Mouse (Mus musculus) gastrocnemius, postnatal 25 days (tissue): ENCODE measurements around the gene Hpn. TPM values are rescaled to one million over a fixed set of nuclear protein-coding genes. Genes with fewer than 3 reads are reported as not detected.
A peak's percentile ranks its signal among the peaks of the same experiment; 100 is the strongest.

Source experiments
- DNase-seq: peaks from one replicate; pipeline ENCODE4 v3.0.0; 2022
- total RNA-seq, 2 experiments: library from RNA; stranded (reverse); gene quantifications; 1 replicate in 1 of 2; 2 replicates in 1 of 2; pipeline ENCODE4 v1.2.3; 2021

The Hpn gene
- total RNA-seq, 2 experiments from 2014 or later = 15.5 to 17.3 TPM

GRCm38 (mm10) chr7:31140941-31141340 lies 25.9 kb upstream of the Hpn start:
- no peak for DNase-seq

DNA sequence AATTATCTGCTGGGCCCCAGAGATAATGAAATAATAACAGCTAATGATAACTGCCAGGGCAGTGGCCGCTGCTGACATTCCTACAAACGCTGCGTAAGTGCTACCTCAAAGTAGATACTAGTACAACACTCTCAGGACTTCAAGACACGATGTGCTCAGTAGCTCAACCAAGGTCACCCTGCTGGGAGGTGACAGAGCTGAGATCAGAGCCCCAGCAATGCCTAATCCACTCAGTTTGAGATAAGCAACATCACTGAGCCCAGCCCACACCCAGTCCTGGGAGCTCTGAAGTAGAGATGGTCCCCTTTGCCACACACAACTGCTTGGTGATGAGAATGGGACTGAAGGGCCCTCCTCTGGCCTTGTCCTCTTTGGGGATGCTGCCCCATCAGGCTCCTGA lies 25.2 kb upstream of the Hpn start:
- no peak for DNase-seq

DNA sequence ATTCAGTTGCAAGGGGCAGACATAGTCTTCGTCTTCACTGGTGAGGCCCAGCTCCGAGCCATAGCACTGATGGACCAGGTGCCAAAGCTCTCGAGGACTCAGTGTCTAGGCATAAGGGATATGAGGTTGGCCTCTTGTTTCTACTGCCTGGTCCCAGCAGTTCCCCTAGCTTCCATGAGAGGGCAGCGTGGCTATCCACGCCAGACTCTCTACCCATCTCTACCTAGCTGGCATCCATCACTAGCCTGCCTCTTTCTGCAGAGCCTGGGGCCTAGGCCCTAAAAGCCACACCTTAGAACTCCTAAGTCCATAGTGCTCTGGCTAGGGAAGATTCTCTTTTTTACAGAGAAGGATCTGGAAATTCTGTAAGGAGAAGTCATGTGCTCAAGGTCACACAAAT lies 24.7 kb upstream of the Hpn start:
- peak; percentile 54 for DNase-seq

DNA sequence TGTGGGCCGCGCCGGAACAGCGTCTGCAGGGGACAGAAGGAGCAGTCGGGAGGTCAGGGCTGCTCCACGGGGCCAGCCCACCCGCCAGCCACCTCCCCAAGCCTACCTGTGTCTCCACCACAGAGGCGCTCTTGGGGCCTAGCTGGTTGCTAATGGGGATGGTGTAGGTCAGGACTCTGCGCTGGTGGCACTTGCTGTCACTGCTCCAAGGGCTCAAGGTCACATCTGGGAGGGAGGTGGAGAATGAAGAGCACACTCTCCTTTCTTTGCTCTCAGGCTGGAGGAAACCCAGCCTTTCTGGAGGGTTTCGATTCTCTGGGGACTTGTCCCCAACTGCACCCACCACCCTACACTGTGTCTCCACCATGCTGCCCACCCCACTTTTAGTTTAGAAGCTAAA lies 20.6 kb upstream of the Hpn start:
- no peak for DNase-seq

DNA sequence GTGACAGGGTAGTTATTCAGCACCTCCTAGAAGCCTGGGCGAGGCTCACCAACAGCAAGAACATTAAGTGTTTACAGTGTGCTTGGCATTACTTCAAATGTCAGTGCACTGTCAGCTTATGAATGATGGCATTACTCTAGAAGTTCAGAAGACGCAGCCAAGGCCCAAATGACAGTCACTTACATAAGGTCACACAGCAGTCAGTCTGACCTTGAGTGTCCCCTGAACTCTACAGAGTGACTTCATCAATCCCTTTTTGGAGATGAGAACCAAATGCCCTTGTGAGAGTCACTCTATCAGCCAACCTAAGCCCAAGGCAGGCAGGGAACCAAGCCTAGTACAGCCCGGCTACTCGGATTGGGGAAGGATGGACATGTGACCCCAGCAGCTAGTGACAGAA lies 16.8 kb upstream of the Hpn start:
- no peak for DNase-seq

DNA sequence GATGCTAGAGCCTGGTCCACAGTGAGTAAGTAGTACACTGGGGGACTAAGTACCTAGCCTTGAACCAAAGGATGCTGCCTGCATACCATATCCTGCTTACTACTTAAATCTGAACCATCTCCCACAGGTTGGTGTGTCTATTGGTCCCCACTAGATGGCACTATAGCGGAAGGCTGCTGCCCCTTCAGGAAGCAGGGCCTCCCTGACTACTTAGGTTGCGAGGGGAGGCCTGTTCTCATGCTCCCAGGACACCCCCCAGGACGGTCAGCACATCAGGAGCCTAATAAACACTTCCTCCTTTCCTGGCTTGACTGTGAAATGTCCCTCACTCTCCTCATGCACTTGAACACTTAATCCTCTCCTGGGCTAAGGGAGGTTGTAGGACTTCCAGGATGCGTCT lies 15.8 kb upstream of the Hpn start:
- DNase-seq = no peak

GRCm38 (mm10) chr7:31130197-31130596 lies 15.1 kb upstream of the Hpn start:
- no peak for DNase-seq

DNA sequence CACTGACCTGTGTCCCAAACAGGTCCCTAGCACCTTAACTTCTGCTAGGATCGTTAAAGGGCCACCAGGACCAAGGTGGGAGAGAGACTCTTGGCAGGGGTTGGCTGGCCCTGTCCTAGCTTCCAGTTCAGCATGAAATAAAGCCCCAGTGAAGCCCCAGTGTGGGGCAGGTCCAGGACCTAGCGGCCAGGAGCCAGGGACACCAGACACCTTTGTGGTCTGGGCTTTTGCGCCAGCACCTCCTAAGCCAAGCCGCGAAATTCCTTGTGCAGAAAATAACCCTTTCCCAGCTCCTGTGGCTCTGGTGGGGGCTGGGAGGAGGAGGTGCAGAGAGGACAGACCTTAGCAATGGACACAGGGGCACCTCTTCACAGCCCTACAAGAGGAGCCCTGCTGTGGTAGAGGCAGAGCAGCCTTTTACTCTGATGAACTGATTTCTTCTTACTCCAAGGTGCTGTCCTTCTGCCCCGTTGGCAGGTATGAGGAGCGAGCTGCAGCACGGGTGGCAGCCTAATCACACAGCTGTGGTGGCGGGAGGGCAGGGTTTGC lies 13.1 kb upstream of the Hpn start:
- DNase-seq = peak; percentile 64

DNA sequence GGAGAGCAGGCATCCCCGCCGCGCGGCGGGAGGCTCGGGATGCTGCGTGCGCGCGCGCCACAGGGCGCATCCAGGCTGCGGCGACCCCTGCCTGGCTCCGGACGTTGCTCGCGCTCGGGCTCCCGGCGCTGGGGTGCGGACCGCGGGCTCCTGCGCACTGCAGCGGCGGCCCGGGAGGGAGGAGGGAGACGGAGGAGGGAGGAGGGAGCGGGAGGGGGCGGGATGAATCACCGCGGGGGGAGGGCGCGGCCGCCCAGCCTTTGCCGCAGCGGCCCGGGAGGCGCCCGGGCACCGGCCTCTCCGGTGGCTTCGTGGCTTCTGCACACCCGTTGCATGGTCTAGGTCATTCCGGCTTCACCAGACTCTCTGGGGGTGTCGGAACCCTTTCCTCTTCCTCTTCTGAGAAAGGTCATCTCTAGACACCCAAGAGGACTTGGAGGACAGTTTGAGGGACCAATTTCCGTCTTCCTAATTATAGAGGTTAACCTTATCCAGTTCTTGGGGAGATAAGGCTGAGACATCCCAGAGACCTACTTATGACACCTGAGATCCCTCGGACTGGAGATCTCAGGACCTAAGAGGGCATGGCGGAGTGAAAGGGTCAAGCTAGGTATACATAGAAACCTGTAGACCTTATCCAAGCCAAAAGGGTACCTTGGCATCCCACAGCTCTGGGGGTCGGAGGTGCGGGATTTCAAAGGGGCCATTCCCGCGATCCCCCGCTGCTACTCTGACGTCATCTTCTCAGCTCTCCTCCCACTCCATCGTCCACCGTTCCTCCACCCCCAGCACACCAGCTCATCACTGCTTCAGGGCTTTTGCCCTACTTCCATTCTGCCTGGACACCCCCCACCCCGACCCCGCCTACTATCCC lies 12.0 kb upstream of the Hpn start, which contains the start of gene Scn1b:
TSS of gene Scn1b (minus strand) at position 153 of the 874 bp plus-strand sequence.
- DNase-seq = peak; percentile 84

DNA sequence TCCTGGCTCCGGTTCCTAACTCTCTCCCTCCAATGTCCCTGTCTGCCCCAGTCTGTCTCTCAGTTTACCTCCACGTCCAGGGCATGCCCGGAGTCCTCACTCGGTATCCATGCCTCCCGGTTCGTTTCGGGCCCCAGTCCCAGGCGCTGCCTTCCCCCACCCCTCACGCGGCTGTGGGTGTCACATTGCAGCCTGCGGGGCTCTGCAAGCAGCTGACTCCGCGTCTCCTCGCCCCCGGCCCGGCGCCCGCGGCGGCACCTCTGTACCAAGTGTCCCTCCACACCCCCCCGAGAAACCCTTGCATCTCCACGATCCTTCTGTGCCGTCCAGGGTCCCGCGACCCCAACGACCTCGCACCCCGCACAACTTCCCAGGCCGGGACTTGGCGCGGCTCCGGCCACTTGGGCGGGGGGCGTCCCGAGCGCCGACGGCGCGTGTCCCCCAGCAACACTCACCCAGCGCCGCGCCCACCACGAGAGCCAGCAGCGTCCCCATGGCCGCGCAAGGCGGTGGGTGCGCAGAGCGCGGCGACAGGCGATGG lies 11.2 kb upstream of the Hpn start:
- peak; percentile 83 for DNase-seq

DNA sequence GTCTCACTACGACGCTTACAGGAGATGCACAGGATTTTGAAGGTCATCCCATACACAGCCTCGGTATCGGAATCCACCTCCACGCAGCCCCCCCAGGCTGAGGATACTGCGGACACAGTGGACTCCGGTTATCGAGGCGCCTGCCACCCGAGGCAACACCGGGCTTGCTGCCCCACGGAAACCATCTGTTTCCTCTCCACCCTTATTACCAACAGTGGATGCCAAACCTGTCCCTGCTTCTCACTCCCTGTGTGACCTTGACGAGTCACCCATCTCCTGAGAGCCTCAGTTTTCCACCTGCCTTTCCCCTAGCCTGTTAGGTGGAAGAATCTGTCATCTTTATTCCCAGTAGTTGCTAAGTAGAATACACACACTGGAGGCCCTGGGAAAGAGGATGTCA lies 10.0 kb upstream of the Hpn start:
- no peak for DNase-seq

DNA sequence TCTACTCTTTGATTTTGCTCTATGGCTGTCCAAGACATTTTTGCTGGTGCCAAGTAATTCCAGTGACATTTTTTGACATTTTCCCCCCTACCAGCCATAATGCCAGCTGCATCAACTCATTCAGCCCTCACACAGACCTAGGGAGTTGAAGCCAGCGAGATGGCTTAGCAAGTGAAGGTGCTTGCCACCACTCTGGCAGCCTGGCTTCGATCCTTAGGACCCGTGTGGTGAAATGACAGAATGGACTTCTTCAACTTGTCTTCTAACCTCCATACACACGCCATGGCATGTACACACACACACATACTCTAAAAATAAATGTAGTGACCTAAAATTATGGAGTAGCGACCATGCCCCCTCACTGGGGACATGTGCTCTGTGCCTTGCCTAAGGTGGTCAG lies 9.3 kb upstream of the Hpn start:
- DNase-seq = no peak

DNA sequence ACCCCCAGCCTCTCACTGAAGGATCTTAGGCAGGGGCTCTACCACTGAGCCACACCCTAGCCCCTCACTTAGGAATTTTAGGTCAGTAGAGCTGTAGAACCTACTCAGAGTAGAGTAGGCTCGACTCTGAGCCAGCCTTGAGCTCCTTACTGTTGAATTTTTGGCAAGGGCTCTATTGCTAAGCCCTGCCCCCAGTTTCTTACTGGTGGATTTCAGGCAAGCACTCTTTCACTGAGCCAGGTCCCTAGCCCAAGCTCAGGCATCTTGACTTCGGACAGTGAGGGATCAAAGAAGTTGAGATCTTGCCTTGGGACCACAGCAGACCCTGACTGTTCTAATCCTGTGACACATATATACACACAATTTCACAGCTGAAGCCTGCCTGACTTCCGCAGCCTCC lies 8.6 kb upstream of the Hpn start:
- DNase-seq = no peak

DNA sequence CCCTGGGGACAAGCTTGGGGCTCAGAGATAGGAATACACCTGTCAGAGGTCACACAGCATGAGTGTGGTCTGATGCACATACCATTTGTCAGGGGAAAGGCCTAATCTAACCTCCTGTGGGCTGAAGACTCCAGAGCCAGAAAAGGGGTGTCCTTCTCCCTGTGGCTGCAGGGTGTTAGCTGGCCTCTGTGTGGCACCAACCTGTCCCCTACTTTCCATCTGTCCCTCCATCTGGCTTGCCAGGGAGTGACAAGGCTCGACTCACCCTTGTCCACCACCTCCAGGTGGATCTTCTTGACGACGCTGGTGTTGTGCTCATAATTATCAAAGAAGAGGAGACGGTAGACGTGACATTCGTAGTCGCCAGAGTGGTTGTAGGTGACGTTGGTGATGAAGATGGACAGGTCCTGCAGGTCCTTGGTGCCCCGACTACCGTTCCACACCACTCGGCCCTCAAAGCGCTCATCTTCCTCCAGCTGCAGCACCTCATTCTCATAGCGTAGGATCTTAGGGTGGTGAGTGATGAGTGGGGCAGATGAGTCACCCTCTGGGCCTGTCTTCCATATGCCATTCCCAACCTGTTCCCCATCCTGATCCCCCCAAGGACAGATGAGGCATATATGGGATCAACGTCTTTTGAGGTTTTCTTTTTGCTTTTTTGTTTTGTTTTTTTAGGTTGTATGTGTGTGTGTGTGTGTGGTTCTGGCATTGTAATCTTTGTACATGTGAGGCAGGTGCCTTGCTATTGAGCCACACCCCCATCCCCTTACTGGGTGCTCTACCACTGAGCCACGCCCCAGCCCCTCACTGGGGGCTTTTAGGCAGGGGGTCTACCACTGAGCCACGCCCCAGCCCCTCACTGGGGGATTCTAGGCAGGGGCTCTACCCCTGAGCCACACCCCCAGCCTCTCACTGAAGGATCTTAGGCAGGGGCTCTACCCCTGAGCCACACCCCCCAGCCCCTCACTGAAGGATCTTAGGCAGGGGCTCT lies 7.8 kb upstream of the Hpn start:
- DNase-seq = no peak

DNA sequence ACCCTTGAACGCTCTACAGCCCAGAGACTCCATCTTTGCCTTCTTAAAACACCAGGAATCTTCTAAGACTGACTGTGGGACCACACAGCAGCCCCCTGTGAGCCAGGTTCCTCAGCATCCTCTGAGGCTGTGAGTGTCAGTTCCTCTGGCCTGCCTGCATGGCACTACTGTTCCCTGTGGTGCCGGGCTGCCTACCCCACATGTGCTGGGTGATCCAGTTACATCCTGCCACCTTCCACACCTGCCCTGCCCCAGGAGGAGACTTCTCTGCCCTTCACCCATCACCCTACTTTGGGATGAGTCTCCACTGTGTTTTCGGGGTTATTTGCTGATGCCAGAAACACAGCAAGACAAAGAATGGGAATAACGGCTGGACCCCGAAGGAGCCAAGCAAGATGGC lies 4.5 kb upstream of the Hpn start:
- DNase-seq = no peak

DNA sequence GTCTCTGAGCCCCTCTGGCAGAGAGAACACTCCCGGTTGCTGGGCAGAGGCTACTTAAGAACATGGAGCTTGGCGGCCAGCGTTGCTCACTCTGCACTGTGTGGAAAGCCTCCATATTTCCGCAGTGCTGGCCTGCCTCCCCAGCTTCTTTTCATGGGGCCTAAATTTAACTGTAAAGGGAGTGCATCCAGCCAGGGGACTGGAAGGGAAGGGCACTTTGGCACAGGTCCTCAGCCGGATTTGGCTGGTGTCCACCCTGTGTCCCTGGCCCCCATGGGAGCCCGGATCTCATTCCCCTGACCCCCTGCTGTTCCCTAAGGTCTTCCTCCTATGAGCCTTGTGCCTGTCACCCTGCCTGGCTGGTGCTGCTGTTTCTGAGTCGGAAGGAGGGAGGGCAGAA lies 3.4 kb upstream of the Hpn start:
- peak; percentile 84 for DNase-seq

DNA sequence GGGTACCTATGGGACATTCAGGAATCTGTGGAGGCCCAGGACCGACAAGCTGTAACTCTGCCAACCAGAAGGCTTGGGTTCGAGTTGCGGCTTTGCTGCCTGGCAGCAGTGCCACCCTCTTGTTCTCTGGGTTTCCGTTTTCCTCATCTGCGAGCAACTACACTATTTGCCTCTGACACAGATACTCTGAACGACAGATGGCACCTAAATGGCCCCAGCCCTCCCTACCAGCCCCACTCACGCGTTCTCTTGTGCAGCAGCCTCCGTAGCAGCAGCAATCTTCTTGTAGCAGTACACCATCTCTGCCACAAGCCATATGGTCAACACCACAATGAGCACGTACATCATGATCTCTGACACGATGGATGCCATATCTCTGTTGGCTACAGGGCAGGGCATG lies 2.4 kb upstream of the Hpn start:
- DNase-seq = no peak

DNA sequence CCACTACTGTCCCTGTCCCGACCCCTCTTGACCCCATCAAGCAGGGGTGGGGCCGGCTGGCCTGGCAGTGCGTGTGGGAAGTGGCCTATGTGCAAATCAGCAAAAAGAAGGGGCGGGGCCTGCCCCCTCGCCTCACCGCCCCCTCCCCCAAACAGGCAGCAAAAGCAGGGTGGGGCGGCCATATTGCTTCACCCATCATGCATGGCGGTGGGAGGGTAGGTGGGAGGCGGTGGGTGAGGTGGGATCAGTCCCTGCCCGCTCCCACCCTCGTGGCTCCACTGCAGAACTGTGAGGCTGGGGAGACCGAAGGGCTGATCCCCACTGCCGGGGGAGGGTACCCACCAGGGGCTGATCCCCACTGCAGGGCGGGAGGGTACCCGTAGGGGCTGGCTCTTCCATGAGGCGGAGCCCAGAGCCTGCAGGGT lies 1.6 kb upstream of the Hpn start:
- DNase-seq = peak; percentile 36

- DNase-seq = peak; percentile 85
Observed at GRCm38 (mm10) chr7:31115587-31116043, 525 bp upstream of the Hpn start.

- no peak for DNase-seq
Observed at GRCm38 (mm10) chr7:31114646-31115045, 444 bp downstream of the Hpn start.

GRCm38 (mm10) chr7:31113800-31114199 lies 1.3 kb downstream of the Hpn start:
- no peak for DNase-seq

DNA sequence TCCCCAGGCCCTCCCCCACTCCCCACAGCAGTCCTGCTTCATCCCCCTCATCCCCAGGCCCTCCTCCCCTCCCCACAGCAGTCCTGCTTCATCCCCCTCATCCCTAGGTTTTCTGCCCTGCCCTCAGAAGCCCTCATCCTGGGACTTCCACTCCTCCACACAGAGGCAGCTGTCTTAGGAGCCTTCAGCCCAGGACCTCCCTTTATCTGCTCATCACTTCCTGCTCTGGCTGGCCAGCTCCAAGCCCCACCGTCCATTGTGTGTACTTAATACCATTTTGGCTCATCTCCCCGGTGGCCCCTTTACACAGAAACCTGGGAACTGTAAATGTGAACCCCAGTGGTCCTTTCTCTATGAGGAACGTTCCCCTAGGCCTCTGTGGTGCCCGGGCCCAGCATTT lies 3.1 kb downstream of the Hpn start:
- DNase-seq = no peak
